Mouse (Mus musculus) mesoderm, embryonic 11.5 days (tissue): Measurements from ENCODE around the gene Wdr4.
"Not testable (repeated sequence)": the region's sequence is repeated elsewhere in the genome, so short reads cannot be mapped to it uniquely, and the experiment has no call there.

Experiments
- DNase-seq: peaks from one replicate; pipeline ENCODE4 v3.0.0-alpha.2; 2012; ENCODE audit warnings: low read depth, low spot score

Wdr4 gene

DNA sequence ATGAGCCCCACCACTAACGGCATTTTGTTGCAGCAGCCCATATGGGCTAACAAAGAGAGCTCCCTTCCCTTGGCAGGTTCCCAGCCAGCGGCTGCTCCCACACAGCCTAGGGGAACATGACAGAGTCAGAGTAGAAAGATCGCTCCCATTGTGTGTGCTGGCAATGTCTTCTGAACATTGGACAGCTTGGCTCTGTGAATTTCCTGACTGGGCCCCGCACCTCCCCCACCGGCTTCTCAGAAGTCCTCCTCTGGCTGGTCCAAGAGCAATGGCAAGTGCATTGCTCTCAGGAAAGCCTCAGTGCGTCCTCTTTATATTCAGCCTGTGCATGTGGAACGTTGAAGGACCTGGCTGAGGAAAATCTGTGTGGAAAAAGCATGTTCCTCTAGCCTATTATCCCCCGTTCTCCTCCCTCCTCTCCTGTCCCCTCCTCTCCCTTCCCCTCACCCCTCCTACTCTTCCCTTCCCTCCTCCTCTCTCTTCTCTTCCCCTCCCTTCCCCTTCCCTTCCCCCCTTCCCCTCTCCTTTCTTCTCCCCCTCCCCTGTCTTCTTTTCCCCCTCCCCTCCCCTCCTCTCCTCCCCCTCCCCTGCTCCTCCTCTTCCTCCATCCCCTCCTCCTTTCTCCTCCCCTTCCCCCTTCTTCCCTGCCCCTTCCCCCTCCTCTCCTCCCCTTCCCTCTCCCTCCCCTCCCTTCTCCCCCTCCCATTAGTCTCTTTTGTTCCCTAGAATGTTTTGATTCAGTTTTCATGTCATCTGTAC lies 16.3 kb upstream of the Wdr4 start:
- DNase-seq, result no peak

DNA sequence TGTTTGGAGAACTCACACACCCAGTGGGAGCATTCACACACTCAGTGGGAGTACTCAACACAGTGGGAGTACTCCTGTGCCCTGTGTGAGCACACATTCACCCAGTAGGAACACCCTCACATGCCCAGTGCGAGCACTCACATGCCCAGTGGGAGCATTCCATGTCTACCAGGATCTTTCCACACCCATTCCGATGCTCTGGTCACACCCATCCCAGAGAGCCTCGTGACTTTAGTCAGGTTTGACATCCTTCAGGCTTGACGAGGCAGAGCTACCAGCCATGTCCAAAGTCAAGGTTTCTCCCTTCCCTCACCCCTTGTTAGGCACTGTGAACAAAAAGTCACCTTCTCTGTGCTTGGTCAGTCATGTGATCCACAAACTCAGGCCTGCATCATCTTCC lies 15.6 kb upstream of the Wdr4 start:
- no peak for DNase-seq

DNA sequence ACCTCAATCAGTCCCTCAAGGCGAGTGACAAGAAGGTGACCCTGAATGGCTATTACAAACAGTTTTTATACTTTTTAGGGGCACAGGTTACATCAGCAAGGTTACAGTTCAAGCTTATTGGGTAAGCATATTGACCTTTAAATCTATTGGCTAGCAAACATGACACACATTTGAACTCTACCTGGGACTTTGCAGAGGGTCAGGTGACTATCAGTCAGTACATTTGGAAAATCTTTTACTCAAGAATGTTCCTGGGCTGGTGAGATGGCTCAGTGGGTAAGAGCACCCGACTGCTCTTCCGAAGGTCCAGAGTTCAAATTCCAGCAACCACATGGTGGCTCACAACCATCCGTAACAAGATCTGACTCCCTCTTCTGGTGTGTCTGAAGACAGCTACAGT lies 12.6 kb upstream of the Wdr4 start:
- DNase-seq, result not testable (repeated sequence)

DNA sequence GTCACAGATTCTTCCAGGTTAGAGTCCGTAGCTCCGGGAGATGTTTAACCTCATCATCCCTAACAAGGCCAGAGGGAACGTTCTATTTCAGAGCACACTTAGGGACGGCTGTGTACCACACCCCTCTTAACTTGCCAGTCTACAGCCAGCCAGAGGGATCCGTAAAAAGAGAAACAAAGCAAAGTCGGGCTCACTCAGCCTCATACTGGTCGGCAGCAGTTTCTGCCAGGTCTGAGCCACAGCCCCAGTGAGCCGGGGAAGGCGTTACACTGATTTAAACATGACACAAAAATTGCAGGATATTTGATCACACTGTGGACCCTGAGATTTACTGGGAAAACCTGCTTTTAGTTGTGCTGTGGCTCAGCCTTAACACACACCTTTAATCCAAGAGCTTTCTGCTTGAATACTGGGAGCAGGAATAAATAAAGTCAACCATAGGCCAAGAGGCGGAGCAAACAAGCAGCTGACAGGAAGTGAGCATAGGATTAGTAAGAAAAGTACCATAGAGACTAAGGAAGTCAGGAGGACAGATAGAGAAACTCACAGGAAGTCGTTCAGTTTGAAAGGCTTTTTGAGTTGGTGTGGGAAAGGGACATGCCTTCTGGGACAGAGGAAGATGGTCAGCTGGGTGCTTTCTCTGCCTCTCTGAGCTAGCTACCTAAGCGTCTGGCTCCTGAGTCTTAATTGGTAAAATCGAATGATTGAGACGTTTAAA lies 11.8 kb upstream of the Wdr4 start:
- no peak for DNase-seq

DNA sequence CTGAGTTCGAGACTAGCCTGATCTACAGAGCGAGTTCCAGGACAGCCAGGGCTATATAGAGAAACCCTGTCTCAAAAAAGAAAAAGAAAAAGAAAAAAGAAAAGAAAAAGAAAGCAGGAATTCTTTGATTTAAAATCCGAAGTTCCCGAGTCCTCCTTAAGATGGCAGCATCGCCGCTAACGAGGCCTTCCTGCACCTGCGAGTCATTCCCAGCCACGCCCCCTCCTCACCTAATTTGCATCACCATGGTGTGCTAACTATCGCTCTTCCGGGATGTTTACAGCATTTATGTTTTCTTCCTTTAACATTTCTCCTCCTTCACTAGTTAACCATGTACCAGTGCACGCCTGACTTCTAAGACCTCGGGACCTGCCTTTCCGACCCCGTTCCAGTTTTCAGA lies 9.5 kb upstream of the Wdr4 start:
- no peak for DNase-seq

DNA sequence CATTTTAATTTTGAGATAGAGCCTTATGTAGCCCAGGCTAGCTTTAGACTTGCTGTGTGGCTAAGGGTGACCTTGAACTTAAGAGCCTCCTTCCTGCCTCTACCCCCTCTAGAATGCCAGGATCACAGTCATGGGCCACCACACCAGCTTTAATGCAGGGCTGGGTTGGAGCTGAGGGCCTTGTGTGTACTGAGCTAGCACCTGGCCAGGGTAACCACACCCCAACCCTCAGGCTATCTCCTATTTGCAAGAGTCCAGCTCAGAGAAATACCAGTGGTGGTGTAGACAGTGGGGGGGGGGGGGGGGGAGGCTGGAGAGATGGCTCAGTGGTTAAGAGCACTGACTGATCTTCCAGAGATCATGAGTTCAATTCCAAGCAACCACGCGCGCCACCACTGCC lies 6.0 kb upstream of the Wdr4 start:
- DNase-seq, result no peak

DNA sequence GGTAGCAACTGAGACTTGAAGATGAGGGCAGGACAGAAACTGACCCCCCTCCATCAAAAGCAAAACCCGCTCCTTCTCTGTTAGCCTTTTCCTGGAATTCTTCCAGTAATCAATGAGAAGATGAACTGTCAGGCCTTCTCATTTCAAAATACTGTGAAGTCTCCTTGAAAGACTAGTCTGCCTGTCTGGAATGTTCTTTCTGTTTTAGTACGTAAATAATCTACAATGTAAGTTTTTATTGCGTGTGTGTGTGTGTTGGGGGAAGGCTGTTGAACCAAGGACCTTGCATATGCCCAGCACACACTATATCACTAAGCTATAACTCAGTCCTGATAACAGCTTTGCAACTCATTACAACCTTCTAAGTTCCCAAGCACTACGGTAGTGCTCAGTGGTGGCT lies 5.3 kb upstream of the Wdr4 start:
- DNase-seq, result no peak

DNA sequence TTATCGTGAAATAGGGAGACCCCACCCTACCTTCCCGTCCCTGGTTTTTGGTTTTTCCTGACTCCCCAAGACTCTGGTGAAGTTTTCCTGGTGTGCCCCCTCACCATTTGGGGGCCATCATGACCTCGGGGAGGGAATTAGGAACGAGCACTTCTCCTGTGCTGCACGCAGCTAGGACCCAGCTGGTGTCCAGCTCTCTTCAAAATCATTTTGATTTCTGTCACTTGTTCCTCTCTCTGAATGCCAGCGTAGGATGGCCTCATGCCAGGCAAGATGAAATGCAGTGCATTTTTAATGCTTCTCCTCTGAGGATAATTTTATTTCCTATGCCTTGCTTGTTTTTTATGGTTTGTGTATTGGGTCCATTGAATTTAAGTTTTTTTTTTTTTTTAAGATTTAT lies 2.2 kb upstream of the Wdr4 start:
- no peak for DNase-seq

DNA sequence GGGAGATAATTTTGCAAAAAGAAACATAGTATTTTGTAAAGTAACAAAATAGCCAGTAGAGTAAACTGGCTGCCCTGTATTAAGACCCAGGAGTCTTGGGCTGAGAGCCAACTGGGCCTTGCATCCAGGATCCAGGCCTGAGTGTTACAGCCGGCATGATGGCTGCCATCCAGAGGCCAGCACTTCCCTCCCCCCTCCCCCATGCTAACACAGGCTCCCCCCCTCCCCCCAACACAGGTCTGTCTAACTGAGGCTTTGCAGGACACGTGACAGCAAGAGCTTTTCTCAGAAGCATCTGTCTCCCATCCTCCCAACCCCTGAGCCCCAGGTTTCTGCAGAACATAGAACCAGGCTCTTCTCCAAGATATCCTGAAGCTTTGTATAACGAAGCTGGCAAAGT lies 1.1 kb upstream of the Wdr4 start:
- no peak for DNase-seq

DNA sequence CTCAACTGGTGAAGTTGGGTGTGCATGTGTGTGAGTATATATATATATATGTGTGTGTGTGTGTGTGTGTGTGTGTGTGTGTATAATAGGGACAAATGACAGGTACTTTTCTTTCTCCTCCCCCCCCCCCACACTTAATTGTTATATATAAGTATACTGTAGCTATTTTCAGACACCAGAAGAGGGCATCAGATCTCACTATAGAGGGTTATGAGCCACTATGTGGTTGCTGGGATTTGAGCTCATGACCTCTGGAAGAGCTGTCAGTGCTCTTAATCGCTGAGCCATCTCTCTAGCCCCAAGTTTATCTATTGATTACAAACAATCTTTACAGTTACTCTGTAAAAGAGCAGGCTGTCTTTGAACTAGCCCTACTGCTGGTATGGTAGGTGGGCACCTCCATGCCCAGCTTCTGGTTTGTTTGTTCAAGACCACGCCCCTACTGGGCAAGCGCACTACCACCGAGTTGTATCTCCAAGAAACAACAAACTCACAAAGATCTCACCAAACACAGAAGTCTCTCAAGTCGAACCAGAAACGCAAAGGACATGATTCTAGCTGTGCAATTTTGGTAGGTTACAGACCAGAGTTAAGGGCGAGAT lies 335 bp downstream of the Wdr4 start:
- DNase-seq, result no peak

DNA sequence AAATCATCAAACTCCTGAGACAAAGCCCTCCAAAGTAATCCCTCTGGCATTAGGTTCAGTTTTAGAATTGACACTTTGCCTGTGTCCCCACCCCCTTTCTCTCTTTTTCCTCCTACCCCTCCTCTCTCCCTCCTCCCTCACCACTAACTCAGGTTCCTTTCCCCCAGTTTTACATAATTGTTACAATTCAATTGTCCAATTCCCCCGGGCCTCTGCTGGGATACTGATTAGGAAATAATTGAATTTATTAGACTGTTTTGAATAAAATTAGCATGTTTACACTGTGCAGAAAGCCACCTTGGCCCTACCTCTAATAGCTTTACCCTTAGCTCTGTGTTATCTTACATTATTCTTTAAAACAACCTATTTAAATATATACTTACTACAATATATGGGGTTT lies 5.1 kb downstream of the Wdr4 start:
- DNase-seq, result no peak

DNA sequence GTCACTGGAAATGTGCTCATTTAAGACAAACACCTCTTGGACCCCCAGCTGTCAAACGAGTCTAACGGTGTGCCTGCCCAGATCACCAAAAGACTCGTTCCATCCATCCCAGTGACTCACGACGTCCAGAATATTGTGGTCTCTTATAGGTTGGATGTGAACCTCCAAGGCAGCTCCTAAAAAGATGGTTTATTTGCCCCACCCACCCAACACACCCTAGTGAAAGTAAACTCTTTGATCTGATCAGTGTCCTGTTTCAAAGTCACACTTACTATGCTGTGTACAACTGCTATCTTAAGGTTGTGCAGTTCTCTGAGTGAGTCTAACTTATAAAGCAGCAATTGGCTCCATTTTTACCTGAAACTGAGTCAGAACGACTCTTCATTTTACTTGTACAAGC lies 7.2 kb downstream of the Wdr4 start:
- DNase-seq, result no peak

DNA sequence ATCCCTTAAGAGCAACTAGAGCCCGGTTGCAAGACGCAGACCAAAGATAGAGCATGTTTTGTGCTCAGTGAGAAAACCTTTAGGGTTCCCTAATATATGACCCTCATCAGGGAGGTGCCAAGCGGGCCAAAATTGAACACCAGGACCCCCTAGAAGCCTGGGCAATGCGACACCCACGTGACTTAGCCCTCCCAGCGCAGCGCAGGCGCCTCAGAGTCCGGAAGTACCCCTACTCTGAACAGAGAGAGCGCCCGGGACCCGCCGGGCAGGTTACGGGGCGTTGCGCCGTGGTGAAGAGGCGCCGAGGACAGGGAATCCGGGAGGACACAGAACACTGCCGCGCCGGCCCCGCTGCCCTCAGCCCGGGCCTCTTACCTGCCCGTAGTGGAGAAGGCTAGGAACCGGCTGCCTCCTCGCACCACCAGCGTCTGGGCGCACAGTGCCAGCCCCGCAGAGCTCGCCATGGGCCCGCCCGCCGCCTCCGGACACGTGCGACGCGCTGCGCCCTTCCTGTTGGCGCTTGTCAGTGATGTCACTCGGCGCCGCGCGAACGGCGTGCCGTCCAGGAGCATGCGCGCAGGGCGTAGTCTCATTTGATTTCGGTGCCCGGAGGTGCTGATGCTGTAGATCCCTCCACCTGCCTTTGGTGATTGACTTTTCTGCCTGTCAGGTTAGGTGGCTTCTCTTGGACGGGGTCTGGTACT lies 7.8 kb downstream of the Wdr4 start:
- peak; percentile 92 for DNase-seq

DNA sequence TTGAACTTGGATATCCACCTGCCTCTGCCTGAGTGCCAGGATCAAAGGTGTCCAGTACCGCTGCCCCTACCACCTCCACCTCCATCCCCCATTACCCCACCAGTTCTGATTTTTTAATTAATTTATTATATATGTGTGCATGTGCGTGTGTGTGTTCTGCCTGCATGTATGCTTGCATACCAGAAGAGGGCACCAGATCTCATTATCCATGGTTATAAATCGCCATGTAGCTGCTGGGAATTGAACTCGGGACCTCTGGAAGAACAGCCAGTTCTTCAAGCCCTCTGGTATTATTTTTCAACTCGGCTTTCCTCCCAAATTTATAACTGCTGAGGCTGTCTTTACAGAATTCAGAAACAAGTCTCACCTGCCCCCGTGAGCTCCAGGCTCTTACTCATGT lies 8.8 kb downstream of the Wdr4 start:
- DNase-seq, result no peak

DNA sequence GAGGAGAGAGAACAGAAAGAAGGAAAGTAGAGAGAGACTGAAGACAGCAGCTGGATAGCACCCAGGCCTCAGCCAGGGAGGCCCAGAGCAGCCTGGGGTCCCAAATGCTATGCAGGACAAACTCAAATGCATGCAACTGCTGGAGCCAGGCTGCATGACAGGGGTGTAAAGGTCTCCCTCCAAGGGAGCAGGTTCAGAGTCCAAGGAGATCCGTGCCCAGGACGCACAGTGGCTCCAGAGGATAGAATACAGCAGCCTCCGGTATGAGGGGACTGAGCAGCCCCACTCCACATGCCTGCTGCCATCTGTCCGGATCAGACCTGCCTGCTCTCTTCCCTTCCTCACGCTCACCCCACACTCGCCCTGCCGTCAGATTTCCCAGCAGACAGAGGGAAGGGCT lies 13.5 kb downstream of the Wdr4 start:
- no peak for DNase-seq

DNA sequence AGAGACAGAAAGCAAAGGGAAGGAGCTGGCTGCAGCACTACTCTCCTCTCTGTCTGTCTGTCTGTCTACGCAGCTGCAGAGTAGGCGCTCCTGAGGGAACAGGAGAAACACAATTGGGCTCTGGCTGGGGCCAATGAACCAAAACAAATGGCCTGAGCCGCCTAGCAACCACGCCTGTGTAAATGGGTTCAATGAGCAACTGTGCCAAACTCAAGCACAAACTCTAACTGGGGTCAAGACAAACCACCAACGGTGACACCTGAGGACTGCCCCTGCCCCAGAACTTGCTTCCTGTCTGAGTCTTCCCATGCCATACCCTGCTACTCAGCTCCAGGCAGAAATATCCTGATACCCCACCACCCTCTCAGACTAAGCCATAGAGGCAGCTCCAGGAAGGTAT lies 14.8 kb downstream of the Wdr4 start:
- no peak for DNase-seq

DNA sequence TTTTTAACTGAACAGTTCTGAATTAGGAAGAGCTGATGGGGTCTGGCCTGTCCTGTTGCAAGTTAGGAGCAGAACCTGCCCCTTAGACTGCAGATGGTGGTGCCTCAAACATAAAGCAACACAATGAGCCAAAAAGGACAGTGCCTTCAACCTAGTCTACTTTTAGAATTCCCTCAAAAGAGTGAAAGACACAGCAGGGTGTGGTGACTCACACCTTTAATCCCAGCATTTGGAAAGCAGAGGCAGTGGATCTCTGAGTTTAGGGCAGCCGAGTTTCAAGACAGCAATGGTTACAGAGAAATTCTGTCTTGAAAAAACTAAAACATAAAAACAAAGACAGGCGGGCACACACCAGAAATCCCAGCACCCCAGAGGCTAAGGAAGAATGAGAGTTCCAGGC lies 15.8 kb downstream of the Wdr4 start:
- DNase-seq, result no peak

DNA sequence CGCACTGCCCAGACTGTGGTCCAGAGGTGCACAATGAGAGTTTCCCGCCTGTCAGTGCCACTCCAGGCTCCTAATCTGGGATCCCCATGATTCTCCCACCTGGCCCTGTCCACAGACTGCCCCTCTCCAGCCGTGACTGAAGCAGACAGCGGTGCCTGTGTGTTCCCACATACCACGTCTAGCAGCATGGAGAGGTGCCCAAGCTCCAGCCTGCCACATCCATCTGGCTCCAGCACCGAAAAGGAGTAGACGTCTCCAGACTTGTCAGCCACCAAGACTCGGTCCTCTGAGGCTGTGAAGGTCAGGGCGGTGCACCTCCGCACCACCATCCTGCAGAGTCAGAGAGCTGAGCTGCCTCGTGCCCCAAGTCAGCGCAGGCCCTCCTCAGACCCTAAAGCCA lies 16.4 kb downstream of the Wdr4 start:
- DNase-seq, result no peak

DNA sequence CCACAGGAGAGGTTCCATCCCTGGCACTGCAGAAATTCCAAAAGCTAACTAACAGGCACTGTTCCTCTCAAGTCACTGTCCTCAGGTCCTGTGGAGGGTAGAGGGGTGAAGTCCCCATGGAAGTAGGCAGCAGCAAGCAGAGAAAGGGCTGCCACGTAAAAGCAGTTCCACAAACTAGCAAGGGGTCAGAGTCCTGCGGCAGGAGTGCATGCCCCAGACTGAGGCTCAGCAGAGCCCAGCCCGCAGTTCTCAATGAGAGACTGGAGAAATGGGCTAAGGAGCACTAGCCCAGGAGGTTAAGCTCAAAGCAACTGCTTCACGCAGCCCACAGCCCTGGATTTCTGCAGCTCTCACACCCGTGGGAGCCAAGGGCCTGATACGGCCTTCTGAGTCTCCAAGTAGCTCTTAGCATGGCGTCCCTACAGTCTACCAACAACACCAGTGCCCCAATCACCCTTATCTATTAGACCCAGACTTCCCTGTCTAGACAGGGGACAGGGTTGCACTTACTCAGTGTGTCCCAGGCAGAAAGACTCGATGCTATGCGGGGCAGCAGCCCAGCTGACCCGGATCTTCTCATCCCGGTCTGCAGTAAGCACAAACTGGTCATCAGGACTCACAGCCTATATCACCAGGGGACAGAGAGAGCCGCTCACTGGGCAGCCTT lies 17.4 kb downstream of the Wdr4 start:
- DNase-seq, result no peak

DNA sequence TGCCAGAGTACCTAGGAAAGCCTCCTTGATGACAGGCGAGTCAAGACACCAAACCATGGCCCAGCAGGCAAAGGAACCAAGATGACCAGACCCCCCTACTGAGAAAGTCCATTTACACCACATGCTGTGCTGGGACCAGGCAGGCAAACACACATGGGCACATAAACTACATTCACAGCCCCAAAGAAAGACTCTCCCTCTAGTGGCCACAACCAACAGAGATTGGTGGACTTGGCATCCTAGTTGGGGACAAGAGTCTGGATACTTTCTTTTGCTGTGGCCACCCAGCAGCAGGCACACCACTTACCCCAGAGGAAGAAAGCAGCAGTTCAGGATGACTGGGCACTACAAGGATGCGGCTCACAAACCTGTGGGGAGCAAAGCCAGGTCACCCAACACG lies 18.9 kb downstream of the Wdr4 start:
- no peak for DNase-seq

DNA sequence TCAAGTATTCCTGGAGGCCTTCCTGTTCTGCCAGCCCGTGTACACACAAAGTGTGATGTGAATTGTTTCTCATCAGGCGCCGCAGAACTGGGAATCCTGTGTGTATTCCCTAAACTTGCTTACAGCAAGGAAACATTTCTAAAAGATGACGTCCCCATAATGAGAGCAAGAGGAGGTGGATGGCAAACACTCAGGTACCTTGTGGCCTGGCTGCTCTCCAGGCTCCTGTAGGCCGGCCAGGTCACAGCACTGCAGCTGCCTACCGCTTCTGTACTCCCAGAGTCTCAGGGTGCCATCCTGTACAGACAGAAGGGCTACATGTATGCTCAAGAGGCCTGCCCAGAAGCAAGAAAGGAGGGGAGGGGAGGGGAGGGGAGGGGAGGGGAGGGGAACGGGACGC lies 19.4 kb downstream of the Wdr4 start:
- DNase-seq, result no peak

DNA sequence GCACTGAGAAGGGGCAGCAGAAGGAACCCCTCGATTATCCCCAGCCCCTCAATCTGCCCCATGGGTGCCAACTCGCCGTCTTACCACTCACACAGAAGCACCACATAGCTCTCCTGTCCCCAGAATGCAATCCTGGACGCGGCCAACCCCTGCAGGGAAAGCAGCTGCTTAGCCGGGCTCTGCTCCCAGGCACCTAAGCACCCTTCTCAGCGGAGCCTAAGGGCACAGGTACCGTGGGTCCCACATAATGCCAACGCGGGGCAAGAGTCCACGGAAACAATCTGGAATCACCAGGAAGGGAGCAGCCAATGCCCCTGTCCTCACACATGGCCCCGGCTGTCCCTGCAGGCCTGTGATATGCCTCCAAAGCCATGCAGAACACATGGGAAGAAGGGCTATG lies 20.1 kb downstream of the Wdr4 start:
- DNase-seq, result no peak
